Mouse (Mus musculus) CD4-positive helper T cell, adult 2 months (primary cell): ENCODE measurements around the gene Atat1.

Source experiments
- DNase-seq: peaks from one replicate; pipeline ENCODE4 v3.0.0-alpha.2; 2012; ENCODE audit warnings: low read depth, missing footprints, low spot score

The Atat1 gene

GRCm38 (mm10) chr17:35873774-35874519 is 35.9 kb downstream of the Atat1 start:
- DNase-seq, result peak; percentile 79

GRCm38 (mm10) chr17:35870884-35871696 is 38.8 kb downstream of the Atat1 start:
- peak; percentile 73 for DNase-seq

GRCm38 (mm10) chr17:35870151-35870883 is 39.6 kb downstream of the Atat1 start:
- DNase-seq, result peak; percentile 89

- DNase-seq, result peak; percentile 56
Measured at GRCm38 (mm10) chr17:35869346-35870067, 40.4 kb downstream of the Atat1 start.

GRCm38 (mm10) chr17:35868961-35869345 is 40.9 kb downstream of the Atat1 start:
- DNase-seq, result no peak

- DNase-seq, result peak; percentile 80
Measured at GRCm38 (mm10) chr17:35868165-35868820, 41.6 kb downstream of the Atat1 start.

- peak; percentile 59 for DNase-seq
Measured at GRCm38 (mm10) chr17:35866911-35867890, 42.7 kb downstream of the Atat1 start.

GRCm38 (mm10) chr17:35866281-35866831 is 43.5 kb downstream of the Atat1 start:
- peak; percentile 73 for DNase-seq

GRCm38 (mm10) chr17:35865481-35866280 is 44.2 kb downstream of the Atat1 start, which contains the start of gene Ppp1r18:
Gene Ppp1r18 (plus strand): TSS chr17:35865593.
- DNase-seq, result peak; percentile 66

- DNase-seq, result no peak
Measured at GRCm38 (mm10) chr17:35864832-35865353, 45.0 kb downstream of the Atat1 start.

- peak; percentile 90 for DNase-seq
Measured at GRCm38 (mm10) chr17:35861198-35861857, 48.5 kb downstream of the Atat1 start, which contains the start of gene Nrm. Gene Nrm (plus strand): TSS chr17:35861318.

- DNase-seq, result no peak
Measured at GRCm38 (mm10) chr17:35860831-35861197, 49.1 kb downstream of the Atat1 start.

- DNase-seq, result no peak
Measured at GRCm38 (mm10) chr17:35859835-35860234, 50.0 kb downstream of the Atat1 start.

- DNase-seq, result no peak
Measured at GRCm38 (mm10) chr17:35859371-35859770, 50.5 kb downstream of the Atat1 start.

GRCm38 (mm10) chr17:35850974-35851373 is 58.9 kb downstream of the Atat1 start:
- no peak for DNase-seq

GRCm38 (mm10) chr17:35848112-35848511 is 61.8 kb downstream of the Atat1 start:
- no peak for DNase-seq
